Mouse (Mus musculus): ENCODE data around the gene Poldip2. TPM values are rescaled to one million over a fixed set of nuclear protein-coding genes. Genes with fewer than 3 reads are reported as not detected.

The Poldip2 gene
- total and polyA plus RNA-seq, 2 experiments from 2014 or later, result 139 to 175 TPM

- ATAC-seq (no peak), DNase-seq (no peak)
- WGBS, result 82% methylated on average over 8 of the region's 8 CpGs
- Histone ChIP-seq H3K4me2 (ENCODE audit: low read depth) (no peak overlapping the region), H3K4me1 (ENCODE audit: insufficient read depth) (no peaks in the 10 kb centered on the region), H3K27ac (ENCODE audit: low read depth, low read length) (no peak overlapping the region), H3K27me3 (ENCODE audit: insufficient read depth, low read length) (no peaks in the 10 kb centered on the region), H3K36me3 (ENCODE audit: insufficient read depth) (peaks cover 18% of the 10 kb centered on the region), H3K4me3 (ENCODE audit: low read depth, low read length) (no peak overlapping the region), H3K9me3 (ENCODE audit: low read length) (no peaks in the 10 kb centered on the region), H3K9ac (no peak overlapping the region)
- no peak for TF ChIP-seq CTCF (IDR thresholded peaks at IDR 0.05; ENCODE audit: low read depth)
Measured at GRCm38 (mm10) chr11:78571441-78571840, 59.4 kb downstream of the Poldip2 start.

GRCm38 (mm10) chr11:78571854-78572253 lies 59.9 kb downstream of the Poldip2 start:
- H3K9me3 ChIP-seq (ENCODE audit: low read length), result no peaks in the 10 kb centered on the region
- H3K36me3 ChIP-seq (ENCODE audit: insufficient read depth), result peaks cover 23% of the 10 kb centered on the region
- no peak overlapping the region for H3K27ac ChIP-seq (ENCODE audit: low read depth, low read length)
- no peak for ATAC-seq
- 86% methylated on average over 6 of the region's 6 CpGs for WGBS
- no peaks in the 10 kb centered on the region for H3K27me3 ChIP-seq (ENCODE audit: insufficient read depth, low read length)
- no peak overlapping the region for H3K9ac ChIP-seq
- H3K4me1 ChIP-seq (ENCODE audit: insufficient read depth), result no peaks in the 10 kb centered on the region
- H3K4me2 ChIP-seq (ENCODE audit: low read depth), result no peak overlapping the region
- no peak for DNase-seq
- no peak for TF ChIP-seq CTCF (IDR thresholded peaks at IDR 0.05; ENCODE audit: low read depth)
- H3K4me3 ChIP-seq (ENCODE audit: low read depth, low read length), result no peak overlapping the region

Other genes starting within 250 kb of the Poldip2 start
- 0.38 and 0.62 TPM in 2 replicates for gene BC030499, start 221.4 kb upstream of the Poldip2 start, total RNA-seq (2014; rRNA removed)
- not detected in 2 replicates for gene BC030499, start 221.4 kb upstream of the Poldip2 start, polyA plus RNA-seq (2015; fragmentation: Nextera tagmentation; extraction: Ambion mirVana)
- gene Spag5, start 210.7 kb upstream of the Poldip2 start, total RNA-seq (2014; rRNA removed), result 5.7 and 6.5 TPM in 2 replicates
- 3.5 and 4.8 TPM in 2 replicates for gene Spag5, start 210.7 kb upstream of the Poldip2 start, polyA plus RNA-seq (2015; fragmentation: Nextera tagmentation; extraction: Ambion mirVana)
- gene Aldoc, start 189.2 kb upstream of the Poldip2 start, total RNA-seq (2014; rRNA removed), result 187 and 207 TPM in 2 replicates
- gene Aldoc, start 189.2 kb upstream of the Poldip2 start, polyA plus RNA-seq (2015; fragmentation: Nextera tagmentation; extraction: Ambion mirVana), result 182 and 219 TPM in 2 replicates
- gene Pigs, start 183.8 kb upstream of the Poldip2 start, total RNA-seq (2014; rRNA removed), result 33.0 and 43.1 TPM in 2 replicates
- gene Pigs, start 183.8 kb upstream of the Poldip2 start, polyA plus RNA-seq (2015; fragmentation: Nextera tagmentation; extraction: Ambion mirVana), result 63.7 and 76.8 TPM in 2 replicates
- gene Unc119, start 168.7 kb upstream of the Poldip2 start, total RNA-seq (2014; rRNA removed), result 86.5 and 99.7 TPM in 2 replicates
- 72.2 and 72.5 TPM in 2 replicates for gene Unc119, start 168.7 kb upstream of the Poldip2 start, polyA plus RNA-seq (2015; fragmentation: Nextera tagmentation; extraction: Ambion mirVana)
- gene Foxn1, start 125.6 kb upstream of the Poldip2 start, total RNA-seq (2014; rRNA removed), result not detected in 2 replicates
- gene Foxn1, start 125.6 kb upstream of the Poldip2 start, polyA plus RNA-seq (2015; fragmentation: Nextera tagmentation; extraction: Ambion mirVana), result not detected in 2 replicates
- not detected in 2 replicates for gene Slc13a2, start 90.0 kb upstream of the Poldip2 start, total RNA-seq (2014; rRNA removed)
- gene Slc13a2, start 90.0 kb upstream of the Poldip2 start, polyA plus RNA-seq (2015; fragmentation: Nextera tagmentation; extraction: Ambion mirVana), result not detected in 2 replicates
- gene Slc46a1, start 46.5 kb upstream of the Poldip2 start, total RNA-seq (2014; rRNA removed), result 10.8 and 11.2 TPM in 2 replicates
- gene Slc46a1, start 46.5 kb upstream of the Poldip2 start, polyA plus RNA-seq (2015; fragmentation: Nextera tagmentation; extraction: Ambion mirVana), result 16.5 and 18.8 TPM in 2 replicates
- gene Sarm1, start 14.4 kb upstream of the Poldip2 start, total RNA-seq (2014; rRNA removed), result 47.5 and 48.3 TPM in 2 replicates
- gene Sarm1, start 14.4 kb upstream of the Poldip2 start, polyA plus RNA-seq (2015; fragmentation: Nextera tagmentation; extraction: Ambion mirVana), result 32.7 and 34.7 TPM in 2 replicates
- 82.8 and 94.4 TPM in 2 replicates for gene Vtn, start 13.1 kb upstream of the Poldip2 start, total RNA-seq (2014; rRNA removed)
- gene Vtn, start 13.1 kb upstream of the Poldip2 start, polyA plus RNA-seq (2015; fragmentation: Nextera tagmentation; extraction: Ambion mirVana), result 111 and 129 TPM in 2 replicates
- gene Sebox, start 8.7 kb upstream of the Poldip2 start, total RNA-seq (2014; rRNA removed), result 0.14 and 0.15 TPM in 2 replicates
- gene Sebox, start 8.7 kb upstream of the Poldip2 start, polyA plus RNA-seq (2015; fragmentation: Nextera tagmentation; extraction: Ambion mirVana), result 0.35 TPM in 1 of 2 replicates, not detected in the other
- 64.8 and 73.2 TPM in 2 replicates for gene Tmem199, start within 50 bp of the Poldip2 start, total RNA-seq (2014; rRNA removed)
- gene Tmem199, start within 50 bp of the Poldip2 start, polyA plus RNA-seq (2015; fragmentation: Nextera tagmentation; extraction: Ambion mirVana), result 84.2 and 86.0 TPM in 2 replicates
- gene Tnfaip1, start 24.1 kb downstream of the Poldip2 start, total RNA-seq (2014; rRNA removed), result 38.9 and 42.7 TPM in 2 replicates
- 54.6 and 66.3 TPM in 2 replicates for gene Tnfaip1, start 24.1 kb downstream of the Poldip2 start, polyA plus RNA-seq (2015; fragmentation: Nextera tagmentation; extraction: Ambion mirVana)
- 106 and 119 TPM in 2 replicates for gene Ift20, start 24.2 kb downstream of the Poldip2 start, total RNA-seq (2014; rRNA removed)
- 124 and 140 TPM in 2 replicates for gene Ift20, start 24.2 kb downstream of the Poldip2 start, polyA plus RNA-seq (2015; fragmentation: Nextera tagmentation; extraction: Ambion mirVana)
- 32.7 and 33.9 TPM in 2 replicates for gene Tmem97, start 38.6 kb downstream of the Poldip2 start, total RNA-seq (2014; rRNA removed)
- gene Tmem97, start 38.6 kb downstream of the Poldip2 start, polyA plus RNA-seq (2015; fragmentation: Nextera tagmentation; extraction: Ambion mirVana), result 37.1 and 42.1 TPM in 2 replicates
- 43.1 and 43.2 TPM in 2 replicates for gene Nlk, start 185.2 kb downstream of the Poldip2 start, total RNA-seq (2014; rRNA removed)
- gene Nlk, start 185.2 kb downstream of the Poldip2 start, polyA plus RNA-seq (2015; fragmentation: Nextera tagmentation; extraction: Ambion mirVana), result 26.0 and 27.8 TPM in 2 replicates
- gene Ccnq, start 239.5 kb downstream of the Poldip2 start, total RNA-seq (2014; rRNA removed), result 28.3 and 30.7 TPM in 2 replicates
- gene Ccnq, start 239.5 kb downstream of the Poldip2 start, polyA plus RNA-seq (2015; fragmentation: Nextera tagmentation; extraction: Ambion mirVana), result 31.8 and 33.1 TPM in 2 replicates

Measured in forebrain, postnatal 0 days (tissue).